ENCODE assay signal across 12 mouse cellular contexts in genomic region chr10:50903846-50904763, GRCm38 (mm10). TPM values are rescaled to one million over a fixed set of nuclear protein-coding genes. Genes with fewer than 3 reads are reported as not detected.
DNase-seq lines count a peak whose midpoint lies in the region; ATAC-seq and TF ChIP-seq lines count a peak whose summit lies in the region.
"Had no signal": no experiment of that assay in that cellular context is flagged by ENCODE, and none has a peak within 500 bp of the region (broad histone marks: within the 10 kb centered on the region; RNA-seq: fewer than 3 reads in every experiment).

No protein-coding gene starts in this region.

- no peak overlapping the region for H3K9ac ChIP-seq in hindbrain, embryonic 14.5 days
- H3K9ac ChIP-seq in hindbrain, postnatal 0 days (replicated peaks; ENCODE audit: low read length), result no peak overlapping the region
- no peak overlapping the region for H3K9ac ChIP-seq in embryonic facial prominence, embryonic 14.5 days (ENCODE audit: low read depth, low read length)
- no peak overlapping the region for H3K9ac ChIP-seq in limb, embryonic 14.5 days (ENCODE audit: low read depth, low read length, severe bottlenecking)

- no peaks in the 10 kb centered on the region for H3K36me3 ChIP-seq in hindbrain, embryonic 14.5 days (replicated peaks; ENCODE audit: control insufficient read depth, insufficient read depth)
- H3K36me3 ChIP-seq in hindbrain, postnatal 0 days (ENCODE audit: insufficient read depth, low read length), result no peaks in the 10 kb centered on the region
- H3K36me3 ChIP-seq in embryonic facial prominence, embryonic 14.5 days (ENCODE audit: control insufficient read depth, insufficient read depth, low read length), result no peaks in the 10 kb centered on the region
- H3K36me3 ChIP-seq in limb, embryonic 14.5 days (ENCODE audit: control insufficient read depth, insufficient read depth, low read length), result no peaks in the 10 kb centered on the region

- DNase-seq in hindbrain, embryonic 14.5 days (ENCODE audit: low spot score), result peak; percentile 69
- no peak for DNase-seq in hindbrain, postnatal 0 days (ENCODE audit: low spot score)
- peak; percentile 47 for DNase-seq in Muller cell, postnatal 12 days (ENCODE audit: inconsistent ontology term)
- no peak for DNase-seq in embryonic facial prominence, embryonic 14.5 days (ENCODE audit: low spot score)
- no peak for DNase-seq in limb, embryonic 14.5 days (ENCODE audit: low spot score)
- DNase-seq in adrenal gland, adult 2 months, result no peak
- DNase-seq in gastrocnemius, adult 2 months, result no peak
- DNase-seq: right cerebral cortex, adult 18-20 months had no signal

- H3K4me3 ChIP-seq in hindbrain, embryonic 14.5 days (replicated peaks; ENCODE audit: low read length), result no peak overlapping the region
- H3K4me3 ChIP-seq in hindbrain, postnatal 0 days (ENCODE audit: low read length), result no peak overlapping the region
- H3K4me3 ChIP-seq in embryonic facial prominence, embryonic 14.5 days (ENCODE audit: low read depth, low read length), result no peak overlapping the region
- H3K4me3 ChIP-seq in limb, embryonic 14.5 days (replicated peaks; ENCODE audit: low read length), result no peak overlapping the region
- no peak overlapping the region for H3K4me3 ChIP-seq in gastrocnemius, adult 2 months

- no peak overlapping the region for H3K4me2 ChIP-seq in hindbrain, embryonic 14.5 days (replicated peaks)
- H3K4me2 ChIP-seq in hindbrain, postnatal 0 days (ENCODE audit: low read depth, low read length), result no peak overlapping the region
- H3K4me2 ChIP-seq in embryonic facial prominence, embryonic 14.5 days (ENCODE audit: low read depth, low read length), result peak overlapping the region; percentile 5; the same call in 1 of the 2 replicates
- 0 out of 2 replicates have a peak overlapping the region, but pooled peaks have one; percentile 2 for H3K4me2 ChIP-seq in limb, embryonic 14.5 days (replicated peaks; ENCODE audit: low read depth, low read length, severe bottlenecking)

- no peak for TF ChIP-seq CTCF in hindbrain, postnatal 0 days (IDR thresholded peaks at IDR 0.05; ENCODE audit: low read depth)
- TF ChIP-seq CTCF in gastrocnemius, adult 2 months (IDR thresholded peaks at IDR 0.05), result no peak

- intact Hi-C loops in gastrocnemius, adult 2 months (cut with DNase I), result no loop called here

- no peaks in the 10 kb centered on the region for H3K4me1 ChIP-seq in hindbrain, embryonic 14.5 days (replicated peaks; ENCODE audit: control insufficient read depth, insufficient read depth, low read length)
- no peaks in the 10 kb centered on the region for H3K4me1 ChIP-seq in hindbrain, postnatal 0 days (ENCODE audit: insufficient read depth, low read length)
- 0 out of 2 replicates have a peak, but pooled peaks cover 4% of the 10 kb centered on the region for H3K4me1 ChIP-seq in embryonic facial prominence, embryonic 14.5 days (ENCODE audit: control insufficient read depth, insufficient read depth, low read length)
- no peaks in the 10 kb centered on the region for H3K4me1 ChIP-seq in limb, embryonic 14.5 days (ENCODE audit: control insufficient read depth, insufficient read depth, low read length)

- peak; percentile 9; the same call in 1 of the 2 replicates for ATAC-seq in hindbrain, embryonic 14.5 days (ENCODE audit: low FRiP score)
- ATAC-seq in hindbrain, postnatal 0 days, result no peak
- ATAC-seq in embryonic facial prominence, embryonic 14.5 days (ENCODE audit: low read depth), result 0 out of 2 replicates have a peak, but pooled peaks have one; percentile 12
- ATAC-seq in limb, embryonic 14.5 days (ENCODE audit: low FRiP score, low read depth), result no peak
- no peak for ATAC-seq in activated CD4-positive, CD25-positive, alpha-beta regulatory T cell, adult 4 months
- ATAC-seq: lung, postnatal 0 days had no signal

- H3K9me3 ChIP-seq in hindbrain, embryonic 14.5 days (ENCODE audit: control insufficient read depth, low read length), result no peaks in the 10 kb centered on the region
- no peaks in the 10 kb centered on the region for H3K9me3 ChIP-seq in hindbrain, postnatal 0 days (ENCODE audit: low read length)
- H3K9me3 ChIP-seq in embryonic facial prominence, embryonic 14.5 days (ENCODE audit: control insufficient read depth, low read length), result no peaks in the 10 kb centered on the region
- H3K9me3 ChIP-seq in limb, embryonic 14.5 days (ENCODE audit: control insufficient read depth, low read length), result no peaks in the 10 kb centered on the region

- TF ChIP-seq POLR2A in limb, embryonic 14.5 days (IDR thresholded peaks at IDR 0.05; ENCODE audit: borderline replicate concordance, extremely low read depth, insufficient read depth, insufficient read length), result no peak

- H3K27me3 ChIP-seq in hindbrain, embryonic 14.5 days (ENCODE audit: control insufficient read depth, insufficient read depth, low read length), result peaks cover 98% of the 10 kb centered on the region
- H3K27me3 ChIP-seq in hindbrain, postnatal 0 days (ENCODE audit: insufficient read depth, low read length), result peaks cover 80% of the 10 kb centered on the region
- H3K27me3 ChIP-seq in embryonic facial prominence, embryonic 14.5 days (replicated peaks; ENCODE audit: control insufficient read depth, insufficient read depth, low read length), result peaks cover 92% of the 10 kb centered on the region
- peaks cover 94% of the 10 kb centered on the region for H3K27me3 ChIP-seq in limb, embryonic 14.5 days (ENCODE audit: control insufficient read depth, insufficient read depth, low read length)

- WGBS in hindbrain, embryonic 14.5 days, result 3% methylated on average over 26 of the region's 26 CpGs
- 4% methylated on average over 26 of the region's 26 CpGs for WGBS in hindbrain, postnatal 0 days
- WGBS in embryonic facial prominence, embryonic 14.5 days, result 5% methylated on average over 26 of the region's 26 CpGs
- WGBS in limb, embryonic 14.5 days, result 7% methylated on average over 26 of the region's 26 CpGs

- H3K27ac ChIP-seq in hindbrain, embryonic 14.5 days, result no peak overlapping the region
- no peak overlapping the region for H3K27ac ChIP-seq in hindbrain, postnatal 0 days
- no peak overlapping the region for H3K27ac ChIP-seq in embryonic facial prominence, embryonic 14.5 days (replicated peaks; ENCODE audit: low read depth, low read length)
- H3K27ac ChIP-seq in limb, embryonic 14.5 days (replicated peaks; ENCODE audit: low read depth, low read length), result no peak overlapping the region
- no peak overlapping the region for H3K27ac ChIP-seq in gastrocnemius, adult 2 months

RNA-seq across cellular contexts. Expression of gene Sim1, which starts 9.6 kb away (rescaled TPM):
- 0.08 and 0.59 TPM in 2 replicates for polyA plus RNA-seq in hindbrain, embryonic 14.5 days (2014; fragmentation: Nextera tagmentation; extraction: Ambion mirVana)
- 0.14 and 0.52 TPM in 2 replicates for total RNA-seq in hindbrain, postnatal 0 days (2014; rRNA removed)
- 0.03 and 0.09 TPM in 2 replicates for polyA plus RNA-seq in hindbrain, postnatal 0 days (2015; fragmentation: Nextera tagmentation; extraction: Ambion mirVana)
- polyA plus RNA-seq in embryonic facial prominence, embryonic 14.5 days (2014; fragmentation: Nextera tagmentation; extraction: Ambion mirVana), result 1.1 and 1.2 TPM in 2 replicates
- 0.58 and 0.77 TPM in 2 replicates for polyA plus RNA-seq in limb, embryonic 14.5 days (2012; rRNA removed)
- 0.69 and 0.90 TPM in 2 replicates for polyA plus RNA-seq in limb, embryonic 14.5 days (2014; fragmentation: Nextera tagmentation; extraction: Ambion mirVana)
- polyA plus RNA-seq in activated CD4-positive, CD25-positive, alpha-beta regulatory T cell, adult 4 months (2017; shearing (Covaris generic)), result under 1 TPM in 1 of 2 experiments, not detected in 1; 0.08 TPM
- total RNA-seq in adrenal gland, adult 2 months (2021), result not detected
- not detected in 2 replicates for polyA plus RNA-seq in adrenal gland, adult 2 months (2012; rRNA removed)
- total RNA-seq in gastrocnemius, adult 2 months (2021), result under 1 TPM in 1 of 2 experiments, not detected in 1; 0.47 TPM
- total RNA-seq: heart, postnatal 10 days; layer of hippocampus, adult 18-20 months had no signal
- polyA plus RNA-seq: lung, postnatal 0 days had no signal

Comparison
In these comparisons a context has a peak if more than half of its experiments do, and no peak if none do; other contexts are left out.
1. ATAC-seq: peak in hindbrain, embryonic 14.5 days (single experiment) and embryonic facial prominence, embryonic 14.5 days (single experiment); none in hindbrain, postnatal 0 days (single experiment), limb, embryonic 14.5 days (single experiment) and activated CD4-positive, CD25-positive, alpha-beta regulatory T cell, adult 4 months (single experiment).
2. DNase-seq: peak in hindbrain, embryonic 14.5 days (single experiment) and Muller cell, postnatal 12 days (single experiment); none in hindbrain, postnatal 0 days (single experiment), embryonic facial prominence, embryonic 14.5 days (single experiment), limb, embryonic 14.5 days (single experiment), adrenal gland, adult 2 months (single experiment) and gastrocnemius, adult 2 months (single experiment).
3. H3K4me2 ChIP-seq: peak in embryonic facial prominence, embryonic 14.5 days (single experiment) and limb, embryonic 14.5 days (single experiment); none in hindbrain, embryonic 14.5 days (single experiment) and hindbrain, postnatal 0 days (single experiment).